8 mouse cellular contexts compared by ENCODE assay signal in genomic region chr4:63307175-63308062, GRCm38 (mm10). TPM values are rescaled to one million over a fixed set of nuclear protein-coding genes. Genes with fewer than 3 reads are reported as not detected.
A peak's percentile ranks its signal among the peaks of the same experiment; 100 is the strongest.
DNase-seq lines count a peak whose midpoint lies in the region; ATAC-seq lines count a peak whose summit lies in the region.

No protein-coding gene starts in this region.

- peak; percentile 77 for ATAC-seq in megakaryocyte progenitor cell, adult 5-6 weeks (replicated peaks; ENCODE audit: poor library complexity)

- peak; percentile 83 for DNase-seq in ZHBTc4 (ENCODE audit: low read depth, low spot score)
- DNase-seq in cerebellum, postnatal 25 days = peak; percentile 94 to 97
- peak; percentile 89 to 91 for DNase-seq in frontal cortex, postnatal 36 days (ENCODE audit: low spot score in 2 of 2)
- DNase-seq in hindlimb bud, embryonic 11.5 days (ENCODE audit: extremely low spot score, low read depth, low spot score) = peak; percentile 37
- peak; percentile 91 to 97 for DNase-seq in left cerebral cortex, adult 18-20 months (ENCODE audit: low spot score in 2 of 2)
- peak; percentile 92 to 93 for DNase-seq in right cerebral cortex, adult 2 months (ENCODE audit: low spot score in 2 of 2)
- DNase-seq in urinary bladder, adult 18-20 months (ENCODE audit: low spot score in 2 of 2) = peak; percentile 74 to 75

RNA-seq across cellular contexts. Expression of gene Orm1, which starts 36.9 kb away (rescaled TPM):
- not detected for total RNA-seq in left cerebral cortex, adult 18-20 months (2021)
- 1.5 and 4.2 TPM in 2 replicates for total RNA-seq in megakaryocyte progenitor cell, adult 5-6 weeks (2015)
- 4.7 and 6.6 TPM in 2 replicates for total RNA-seq in megakaryocyte progenitor cell, adult 5-6 weeks (2017)

RNA-seq across cellular contexts. Expression of gene Orm3, which starts 48.5 kb away (rescaled TPM):
- total RNA-seq in left cerebral cortex, adult 18-20 months (2021) = not detected
- total RNA-seq in megakaryocyte progenitor cell, adult 5-6 weeks (2015) = not detected in 2 replicates
- not detected in 2 replicates for total RNA-seq in megakaryocyte progenitor cell, adult 5-6 weeks (2017)

RNA-seq across cellular contexts. Expression of gene Orm2, which starts 54.8 kb away (rescaled TPM):
- not detected for total RNA-seq in left cerebral cortex, adult 18-20 months (2021)
- total RNA-seq in megakaryocyte progenitor cell, adult 5-6 weeks (2015) = not detected in 2 replicates
- not detected in 2 replicates for total RNA-seq in megakaryocyte progenitor cell, adult 5-6 weeks (2017)

Comparison
In these comparisons a context has a peak if more than half of its experiments do, and no peak if none do; other contexts are left out.
1. Peak in every context shown above with its lines: DNase-seq and ATAC-seq.
2. DNase-seq: peak in every context shown above with its lines; median percentile 96 in cerebellum, postnatal 25 days; 94 in left cerebral cortex, adult 18-20 months; 92 in right cerebral cortex, adult 2 months; 90 in frontal cortex, postnatal 36 days; 83 in ZHBTc4; 74 in urinary bladder, adult 18-20 months; 37 in hindlimb bud, embryonic 11.5 days.